In the genomic region with DNA sequence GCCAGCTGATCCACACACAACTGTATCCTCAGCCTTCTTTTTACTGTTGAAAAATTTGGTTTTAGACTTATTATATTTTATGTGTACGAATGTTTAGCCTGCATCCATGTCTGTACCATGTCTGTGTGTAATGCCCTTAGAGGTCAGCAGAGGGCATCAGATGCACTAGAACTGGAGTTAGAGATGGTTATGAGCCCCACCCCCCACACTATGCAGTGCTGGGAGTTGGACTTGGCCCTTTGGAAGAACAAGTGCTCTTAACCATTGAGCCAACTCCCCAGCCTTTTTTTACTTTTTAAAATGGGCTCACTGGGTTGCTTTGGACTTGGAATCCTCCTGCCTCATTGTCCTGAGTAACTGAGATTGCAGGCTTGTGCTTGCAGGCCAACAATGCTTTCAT, we compare ENCODE assay signal across 13 mouse cellular contexts. TPM values are rescaled to one million over a fixed set of nuclear protein-coding genes. Genes with fewer than 3 reads are reported as not detected.
A peak's percentile ranks its signal among the peaks of the same experiment; 100 is the strongest.
DNase-seq lines count a peak whose midpoint lies in the region; ATAC-seq and TF ChIP-seq lines count a peak whose summit lies in the region.
"Had no signal": no experiment of that assay in that cellular context is flagged by ENCODE, and none has a peak within 500 bp of the region (broad histone marks: within the 10 kb centered on the region; RNA-seq: fewer than 3 reads in every experiment).

No protein-coding gene starts in this region.

- H3K27me3 ChIP-seq in hindbrain, postnatal 0 days (ENCODE audit: insufficient read depth, low read length): no peaks in the 10 kb centered on the region
- no peaks in the 10 kb centered on the region for H3K27me3 ChIP-seq in hindbrain, embryonic 13.5 days
- no peaks in the 10 kb centered on the region for H3K27me3 ChIP-seq in thymus, adult 2 months (ENCODE audit: control insufficient read depth, insufficient read depth, low read length)
- no peaks in the 10 kb centered on the region for H3K27me3 ChIP-seq in liver, embryonic 16.5 days (ENCODE audit: control insufficient read depth, insufficient read depth, low read depth, low read length)
- H3K27me3 ChIP-seq: limb, embryonic 13.5 days; midbrain, embryonic 13.5 days had no signal

- DNase-seq in hindbrain, postnatal 0 days (ENCODE audit: low spot score): peak; percentile 21
- peak; percentile 43 for DNase-seq in thymus, adult 2 months
- no peak for DNase-seq in thymus, adult 18-20 months
- no peak for DNase-seq in neural tube, embryonic 10.5 days (ENCODE audit: extremely low spot score, low spot score)
- DNase-seq in ovary, postnatal 36 days (ENCODE audit: low spot score): no peak
- DNase-seq in adrenal gland, postnatal 14 days: no peak
- DNase-seq: cerebellum, adult 9-10 months had no signal

- no peak overlapping the region for H3K9ac ChIP-seq in hindbrain, postnatal 0 days (replicated peaks; ENCODE audit: low read length)
- H3K9ac ChIP-seq in hindbrain, embryonic 13.5 days: no peak overlapping the region
- H3K9ac ChIP-seq in liver, embryonic 16.5 days (ENCODE audit: low read depth, low read length): no peak overlapping the region
- H3K9ac ChIP-seq: limb, embryonic 13.5 days; midbrain, embryonic 13.5 days had no signal

- ATAC-seq in hindbrain, postnatal 0 days: no peak
- ATAC-seq in hindbrain, embryonic 13.5 days (ENCODE audit: low FRiP score): no peak
- ATAC-seq in liver, embryonic 16.5 days (ENCODE audit: low read depth): 0 out of 2 replicates have a peak, but pooled peaks have one; percentile 35
- ATAC-seq: midbrain, embryonic 13.5 days had no signal

- H3K4me1 ChIP-seq in hindbrain, postnatal 0 days (ENCODE audit: insufficient read depth, low read length): no peaks in the 10 kb centered on the region
- peaks cover 19% of the 10 kb centered on the region for H3K4me1 ChIP-seq in hindbrain, embryonic 13.5 days (replicated peaks)
- H3K4me1 ChIP-seq in thymus, adult 2 months (replicated peaks; ENCODE audit: control insufficient read depth, insufficient read depth, low read length): no peaks in the 10 kb centered on the region
- H3K4me1 ChIP-seq in liver, embryonic 16.5 days (ENCODE audit: control insufficient read depth, low read depth, low read length): peaks cover 4% of the 10 kb centered on the region

- TF ChIP-seq POLR2A in thymus, adult 2 months (IDR thresholded peaks at IDR 0.05; ENCODE audit: control insufficient read depth, extremely low read depth, insufficient read depth, low read length, poor library complexity): no peak

- H3K4me2 ChIP-seq in hindbrain, postnatal 0 days (ENCODE audit: low read depth, low read length): no peak overlapping the region
- no peak overlapping the region for H3K4me2 ChIP-seq in hindbrain, embryonic 13.5 days
- no peak overlapping the region for H3K4me2 ChIP-seq in liver, embryonic 16.5 days (ENCODE audit: low read depth, low read length)
- H3K4me2 ChIP-seq: limb, embryonic 13.5 days; midbrain, embryonic 13.5 days had no signal

- H3K36me3 ChIP-seq in hindbrain, postnatal 0 days (ENCODE audit: insufficient read depth, low read length): no peaks in the 10 kb centered on the region; the same call in 1 of the 2 replicates
- peaks cover 21% of the 10 kb centered on the region for H3K36me3 ChIP-seq in hindbrain, embryonic 13.5 days
- no peaks in the 10 kb centered on the region for H3K36me3 ChIP-seq in thymus, adult 2 months (ENCODE audit: control insufficient read depth, insufficient read depth, low read length)
- H3K36me3 ChIP-seq in liver, embryonic 16.5 days (ENCODE audit: control insufficient read depth, insufficient read depth): peaks cover 15% of the 10 kb centered on the region

- TF ChIP-seq CTCF in hindbrain, postnatal 0 days (IDR thresholded peaks at IDR 0.05; ENCODE audit: low read depth): peak; percentile 43
- no peak for TF ChIP-seq CTCF in thymus, adult 2 months (IDR thresholded peaks at IDR 0.05; ENCODE audit: borderline replicate concordance, control insufficient read depth, extremely low read depth, insufficient read depth, low read length, poor library complexity)

- H3K4me3 ChIP-seq in hindbrain, postnatal 0 days (ENCODE audit: low read length): no peak overlapping the region
- no peak overlapping the region for H3K4me3 ChIP-seq in hindbrain, embryonic 13.5 days
- H3K4me3 ChIP-seq in thymus, adult 2 months (ENCODE audit: control insufficient read depth, insufficient read depth, low read length): no peak overlapping the region
- no peak overlapping the region for H3K4me3 ChIP-seq in liver, embryonic 16.5 days (ENCODE audit: low read depth, low read length)
- H3K4me3 ChIP-seq: limb, embryonic 13.5 days; midbrain, embryonic 13.5 days had no signal

- WGBS in hindbrain, postnatal 0 days: 95% methylated on average over 1 of the region's 1 CpGs
- 100% methylated on average over 1 of the region's 1 CpGs for WGBS in hindbrain, embryonic 13.5 days
- WGBS in thymus, adult 2 months: 93% methylated on average over 1 of the region's 1 CpGs
- 94% methylated on average over 1 of the region's 1 CpGs for WGBS in liver, embryonic 16.5 days (ENCODE audit: insufficient replicate concordance)

- no peak overlapping the region for H3K27ac ChIP-seq in hindbrain, postnatal 0 days
- H3K27ac ChIP-seq in hindbrain, embryonic 13.5 days: no peak overlapping the region
- H3K27ac ChIP-seq in thymus, adult 2 months (ENCODE audit: control insufficient read depth, insufficient read depth, low read length): no peak overlapping the region
- H3K27ac ChIP-seq in liver, embryonic 16.5 days (ENCODE audit: low read length): no peak overlapping the region
- H3K27ac ChIP-seq: limb, embryonic 13.5 days; midbrain, embryonic 13.5 days had no signal

- no peaks in the 10 kb centered on the region for H3K9me3 ChIP-seq in hindbrain, postnatal 0 days (ENCODE audit: low read length)
- H3K9me3 ChIP-seq in hindbrain, embryonic 13.5 days: no peaks in the 10 kb centered on the region
- no peaks in the 10 kb centered on the region for H3K9me3 ChIP-seq in liver, embryonic 16.5 days (replicated peaks; ENCODE audit: control insufficient read depth, low read length)
- H3K9me3 ChIP-seq: limb, embryonic 13.5 days; midbrain, embryonic 13.5 days had no signal

RNA-seq across cellular contexts. Expression of a gene that starts 15.3 kb away (rescaled TPM):
- total RNA-seq in hindbrain, postnatal 0 days (2014; rRNA removed): 99.5 and 108 TPM in 2 replicates
- polyA plus RNA-seq in hindbrain, postnatal 0 days (2015; fragmentation: Nextera tagmentation; extraction: Ambion mirVana): 20.7 and 23.1 TPM in 2 replicates
- polyA plus RNA-seq in hindbrain, embryonic 13.5 days (2015; fragmentation: Nextera tagmentation; extraction: Ambion mirVana): 24.9 and 25.2 TPM in 2 replicates
- 32.2 and 33.4 TPM in 2 replicates for polyA plus RNA-seq in thymus, adult 2 months (2012; rRNA removed)
- polyA plus RNA-seq in liver, embryonic 16.5 days (2015; fragmentation: Nextera tagmentation; extraction: Ambion mirVana): 11.7 and 12.5 TPM in 2 replicates
- total RNA-seq in adrenal gland, postnatal 14 days (2021): 21.4 and 23.7 TPM in 2 replicates

RNA-seq across cellular contexts. Expression of a gene that starts 33.5 kb away (rescaled TPM):
- 4.6 and 4.9 TPM in 2 replicates for total RNA-seq in hindbrain, postnatal 0 days (2014; rRNA removed)
- polyA plus RNA-seq in hindbrain, postnatal 0 days (2015; fragmentation: Nextera tagmentation; extraction: Ambion mirVana): 6.6 TPM in 2 replicates
- polyA plus RNA-seq in hindbrain, embryonic 13.5 days (2015; fragmentation: Nextera tagmentation; extraction: Ambion mirVana): 3.4 and 4.4 TPM in 2 replicates
- 1.1 and 1.4 TPM in 2 replicates for polyA plus RNA-seq in thymus, adult 2 months (2012; rRNA removed)
- 1.8 and 2.0 TPM in 2 replicates for polyA plus RNA-seq in liver, embryonic 16.5 days (2015; fragmentation: Nextera tagmentation; extraction: Ambion mirVana)
- 0.44 and 0.56 TPM in 2 replicates for total RNA-seq in adrenal gland, postnatal 14 days (2021)
- polyA plus RNA-seq: heart, embryonic 14.5 days had no signal

RNA-seq across cellular contexts. Expression of a gene that starts 42.1 kb away (rescaled TPM):
- total RNA-seq in hindbrain, postnatal 0 days (2014; rRNA removed): 0.37 TPM in 1 of 2 replicates, not detected in the other
- polyA plus RNA-seq in hindbrain, postnatal 0 days (2015; fragmentation: Nextera tagmentation; extraction: Ambion mirVana): not detected in 2 replicates
- polyA plus RNA-seq in hindbrain, embryonic 13.5 days (2015; fragmentation: Nextera tagmentation; extraction: Ambion mirVana): not detected in 2 replicates
- 0.30 and 0.31 TPM in 2 replicates for polyA plus RNA-seq in thymus, adult 2 months (2012; rRNA removed)
- 0.02 TPM in 1 of 2 replicates, not detected in the other for polyA plus RNA-seq in liver, embryonic 16.5 days (2015; fragmentation: Nextera tagmentation; extraction: Ambion mirVana)
- 0.19 TPM in 1 of 2 replicates, not detected in the other for total RNA-seq in adrenal gland, postnatal 14 days (2021)
- polyA plus RNA-seq: large intestine, adult 2 months; limb, embryonic 13.5 days; midbrain, embryonic 13.5 days had no signal

Comparison
In these comparisons a context has a peak if more than half of its experiments do, and no peak if none do; other contexts are left out.
1. DNase-seq: peak in hindbrain, postnatal 0 days (single experiment) and thymus, adult 2 months (single experiment); none in thymus, adult 18-20 months (0 of 2), neural tube, embryonic 10.5 days (single experiment), ovary, postnatal 36 days (single experiment) and adrenal gland, postnatal 14 days (single experiment).